Comparison of ENCODE assay signal across 8 mouse cellular contexts in genomic region chr4:136144126-136144926, GRCm38 (mm10). TPM values are rescaled to one million over a fixed set of nuclear protein-coding genes. Genes with fewer than 3 reads are reported as not detected.
DNase-seq lines count a peak whose midpoint lies in the region; ATAC-seq and TF ChIP-seq lines count a peak whose summit lies in the region.

No protein-coding gene starts in this region.

- H3K27me3 ChIP-seq in hindbrain, embryonic 16.5 days (replicated peaks; ENCODE audit: control insufficient read depth, insufficient read depth, low read length): peaks cover 11% of the 10 kb centered on the region
- H3K27me3 ChIP-seq in liver, embryonic 12.5 days (replicated peaks): peaks cover 100% of the 10 kb centered on the region
- H3K27me3 ChIP-seq in myocyte (ENCODE audit: control insufficient read depth, insufficient read depth, insufficient read length): no peaks in the 10 kb centered on the region

- TF ChIP-seq POLR2A in myocyte (IDR thresholded peaks at IDR 0.05; ENCODE audit: insufficient read length, low read depth): peak; percentile 34

- peak overlapping the region; percentile 81 for H3K4me3 ChIP-seq in gastrocnemius, adult 2 months
- H3K4me3 ChIP-seq in hindbrain, embryonic 16.5 days (ENCODE audit: low read length): peak overlapping the region; percentile 60
- H3K4me3 ChIP-seq in liver, embryonic 12.5 days: peak overlapping the region; percentile 58
- peak overlapping the region; percentile 44 for H3K4me3 ChIP-seq in myocyte

- H3K9me3 ChIP-seq in hindbrain, embryonic 16.5 days (ENCODE audit: control insufficient read depth, low read length): no peaks in the 10 kb centered on the region
- H3K9me3 ChIP-seq in liver, embryonic 12.5 days (replicated peaks): no peaks in the 10 kb centered on the region

- no peaks in the 10 kb centered on the region for H3K36me3 ChIP-seq in hindbrain, embryonic 16.5 days (ENCODE audit: control insufficient read depth, insufficient read depth, low read length)
- no peaks in the 10 kb centered on the region for H3K36me3 ChIP-seq in liver, embryonic 12.5 days
- no peaks in the 10 kb centered on the region for H3K36me3 ChIP-seq in myocyte (ENCODE audit: control insufficient read depth, insufficient read depth)

- H3K79me2 ChIP-seq in myocyte (ENCODE audit: control insufficient read depth, insufficient read depth): peaks cover 18% of the 10 kb centered on the region

- TF ChIP-seq CTCF in gastrocnemius, adult 2 months (IDR thresholded peaks at IDR 0.05): no peak

- peak overlapping the region; percentile 97 for H3K27ac ChIP-seq in gastrocnemius, adult 2 months
- H3K27ac ChIP-seq in hindbrain, embryonic 16.5 days (ENCODE audit: low read depth, low read length): peak overlapping the region; percentile 81
- peak overlapping the region; percentile 79 for H3K27ac ChIP-seq in liver, embryonic 12.5 days

- WGBS in hindbrain, embryonic 16.5 days: under 1% methylated on average over 49 of the region's 50 CpGs
- whole genome bisulfite sequencing in liver, embryonic 12.5 days (ENCODE audit: insufficient replicate concordance): under 1% methylated on average over 50 of the region's 50 CpGs

- peak overlapping the region; percentile 84 for H3K4me2 ChIP-seq in hindbrain, embryonic 16.5 days (ENCODE audit: low read length)
- peak overlapping the region; percentile 60 for H3K4me2 ChIP-seq in liver, embryonic 12.5 days
- H3K4me2 ChIP-seq in myocyte (ENCODE audit: low read depth): peak overlapping the region; percentile 99

- intact Hi-C loops in gastrocnemius, adult 2 months (cut with DNase I): loop anchor here (10.0 kb wide), 1 partner anchor 170 kb away; the partner anchor contains the start of gene Lypla2

- H3K4me1 ChIP-seq in hindbrain, embryonic 16.5 days (ENCODE audit: control insufficient read depth, insufficient read depth, low read depth, low read length): peaks cover 45% of the 10 kb centered on the region
- peaks cover 83% of the 10 kb centered on the region for H3K4me1 ChIP-seq in liver, embryonic 12.5 days

- peak overlapping the region; percentile 75 for H3K9ac ChIP-seq in hindbrain, embryonic 16.5 days (ENCODE audit: low read depth, low read length)
- peak overlapping the region; percentile 58 for H3K9ac ChIP-seq in liver, embryonic 12.5 days

- DNase-seq in adrenal gland, postnatal 10 days: peak; percentile 82
- DNase-seq in gastrocnemius, adult 2 months: peak; percentile 86
- DNase-seq in thymus, adult 18-20 months: peak; percentile 73 to 78
- DNase-seq in layer of hippocampus, adult 9-10 months (ENCODE audit: low spot score): no peak

- peak; percentile 49 for ATAC-seq in CD4-positive, CD25-positive, alpha-beta regulatory T cell, adult 4 months
- ATAC-seq in hindbrain, embryonic 16.5 days: no peak
- 0 out of 2 replicates have a peak, but pooled peaks have one; percentile 13 for ATAC-seq in liver, embryonic 12.5 days

- H3ac ChIP-seq in myocyte (ENCODE audit: control insufficient read depth, insufficient read length): peak overlapping the region; percentile 35

TF ChIP-seq in myocyte, 11 proteins besides CTCF, POLR2A, EP300 and RAD21:
- TF ChIP-seq POLR2AphosphoS2 (IDR thresholded peaks at IDR 0.05; ENCODE audit: insufficient read length, low read depth) (no peak), TCF3 (IDR thresholded peaks at IDR 0.05; ENCODE audit: insufficient read length, low read depth) (no peak), CEBPB (IDR thresholded peaks at IDR 0.05; ENCODE audit: insufficient read depth, poor library complexity, severe bottlenecking) (no peak), REST (IDR thresholded peaks at IDR 0.05; ENCODE audit: insufficient read depth, insufficient read length) (no peak), MYOD1 (IDR thresholded peaks at IDR 0.05; ENCODE audit: control insufficient read depth in 1 of 3, insufficient read length in 2 of 3, low read depth in 2 of 3) (no peak), SRF (IDR thresholded peaks at IDR 0.05; ENCODE audit: control insufficient read depth, insufficient read length, low read depth) (no peak), TCF12 (IDR thresholded peaks at IDR 0.05; ENCODE audit: insufficient read depth, poor library complexity, severe bottlenecking) (no peak), MAX (IDR thresholded peaks at IDR 0.05; ENCODE audit: low read depth) (no peak)

RNA-seq across cellular contexts. Expression of gene Id3, which starts 1.0 kb away (rescaled TPM):
- 100 to 1,000 TPM; 388 to 433 TPM for polyA plus RNA-seq in CD4-positive, CD25-positive, alpha-beta regulatory T cell, adult 4 months (2017; shearing (Covaris generic))
- total RNA-seq in adrenal gland, postnatal 10 days (2021): 100 to 1,000 TPM in 1 of 2 experiments, 10 to 100 TPM in 1; 97.2 to 110 TPM
- 10 to 100 TPM; 11.3 to 21.9 TPM for total RNA-seq in gastrocnemius, adult 2 months (2021)
- 214 and 226 TPM in 2 replicates for polyA plus RNA-seq in hindbrain, embryonic 16.5 days (2015; fragmentation: Nextera tagmentation; extraction: Ambion mirVana)
- 80.9 and 88.1 TPM in 2 replicates for polyA plus RNA-seq in liver, embryonic 12.5 days (2016; fragmentation: Nextera tagmentation; extraction: Ambion mirVana)
- 15.2 TPM for polyA plus RNA-seq in myocyte (2012; fragmentation: generic; extraction: Trizol)

RNA-seq across cellular contexts. Expression of gene E2f2, which starts 27.9 kb away (rescaled TPM):
- 10 to 100 TPM; 14.5 to 29.6 TPM for polyA plus RNA-seq in CD4-positive, CD25-positive, alpha-beta regulatory T cell, adult 4 months (2017; shearing (Covaris generic))
- 10 to 100 TPM in 1 of 2 experiments, 1 to 10 TPM in 1; 7.9 to 14.8 TPM for total RNA-seq in adrenal gland, postnatal 10 days (2021)
- 1 to 10 TPM in 1 of 2 experiments, under 1 TPM in 1; 0.48 to 1.1 TPM for total RNA-seq in gastrocnemius, adult 2 months (2021)
- polyA plus RNA-seq in hindbrain, embryonic 16.5 days (2015; fragmentation: Nextera tagmentation; extraction: Ambion mirVana): 3.4 TPM in 2 replicates
- 63.4 and 69.1 TPM in 2 replicates for polyA plus RNA-seq in liver, embryonic 12.5 days (2016; fragmentation: Nextera tagmentation; extraction: Ambion mirVana)
- polyA plus RNA-seq in myocyte (2012; fragmentation: generic; extraction: Trizol): 56.3 TPM
